Mouse (Mus musculus) megakaryocyte, embryonic 14.5 days (primary cell): ENCODE results near the gene Kif2a.

Source experiments
- FLI1 ChIP-seq: IDR thresholded peaks from 2 replicates; pipeline ENCODE4 v1.6.1; 2012; ENCODE audit warnings: low read length, inconsistent platforms, mixed read lengths
- GATA1 ChIP-seq: IDR thresholded peaks from 3 replicates; pipeline ENCODE4 v1.6.1; 2012; ENCODE audit warnings: mixed read lengths, low read length, inconsistent platforms, borderline replicate concordance

- TF ChIP-seq GATA1, result no peak
- TF ChIP-seq FLI1, result no peak
Measured at GRCm38 (mm10) chr13:107063115-107063807, 41.3 kb upstream of the Kif2a start.
